Comparison of ENCODE assay signal across 17 mouse cellular contexts in genomic region chr13:25829146-25829924, GRCm38 (mm10).
DNase-seq lines count a peak whose midpoint lies in the region; ATAC-seq and TF ChIP-seq lines count a peak whose summit lies in the region.
"Had no signal": no experiment of that assay in that cellular context is flagged by ENCODE, and none has a peak within 500 bp of the region (broad histone marks: within the 10 kb centered on the region; RNA-seq: fewer than 3 reads in every experiment).

No protein-coding gene starts in this region.

- H3K36me3 ChIP-seq in kidney, embryonic 14.5 days (ENCODE audit: control insufficient read depth, insufficient read depth, low read length): no peaks in the 10 kb centered on the region
- H3K36me3 ChIP-seq in midbrain, embryonic 11.5 days (ENCODE audit: control insufficient read depth, insufficient read depth, low read length): no peaks in the 10 kb centered on the region
- H3K36me3 ChIP-seq in midbrain, embryonic 15.5 days (replicated peaks): no peaks in the 10 kb centered on the region
- H3K36me3 ChIP-seq in intestine, embryonic 15.5 days: no peaks in the 10 kb centered on the region
- no peaks in the 10 kb centered on the region for H3K36me3 ChIP-seq in stomach, postnatal 0 days (ENCODE audit: control insufficient read depth, insufficient read depth, low read length)
- H3K36me3 ChIP-seq: hindbrain, embryonic 13.5 days; neural tube, embryonic 15.5 days had no signal

- no peaks in the 10 kb centered on the region for H3K9me3 ChIP-seq in kidney, embryonic 14.5 days (ENCODE audit: control insufficient read depth, low read length)
- H3K9me3 ChIP-seq in midbrain, embryonic 11.5 days (ENCODE audit: control insufficient read depth, low read length): no peaks in the 10 kb centered on the region
- H3K9me3 ChIP-seq in midbrain, embryonic 15.5 days: no peaks in the 10 kb centered on the region
- no peaks in the 10 kb centered on the region for H3K9me3 ChIP-seq in intestine, embryonic 15.5 days
- H3K9me3 ChIP-seq in stomach, postnatal 0 days (ENCODE audit: control insufficient read depth, low read length): no peaks in the 10 kb centered on the region
- H3K9me3 ChIP-seq: hindbrain, embryonic 13.5 days; neural tube, embryonic 15.5 days had no signal

- peak; percentile 87; the same call in 1 of the 2 replicates for ATAC-seq in kidney, embryonic 14.5 days (ENCODE audit: low FRiP score, low TSS enrichment)
- ATAC-seq in midbrain, embryonic 11.5 days (ENCODE audit: low FRiP score): no peak
- no peak for ATAC-seq in midbrain, embryonic 15.5 days (replicated peaks)
- ATAC-seq in intestine, embryonic 15.5 days: peak; percentile 86
- no peak for ATAC-seq in stomach, postnatal 0 days (ENCODE audit: low FRiP score, low TSS enrichment)
- ATAC-seq: CD4-positive, CD25-positive, alpha-beta regulatory T cell, adult 4 months; forebrain, postnatal 0 days; Patski had no signal

- DNase-seq in kidney, adult 18-20 months: no peak
- DNase-seq in midbrain, embryonic 11.5 days (ENCODE audit: low spot score, missing footprints): peak; percentile 59
- no peak for DNase-seq in stomach, postnatal 0 days (ENCODE audit: low spot score)
- no peak for DNase-seq in adrenal gland, postnatal 36 days
- no peak for DNase-seq in c-Kit-positive CD71-positive TER-119-positive erythroid progenitor cells, embryonic 14.5 days (ENCODE audit: low spot score)
- DNase-seq: adrenal gland, adult 8-10 months; forebrain, postnatal 0 days; layer of hippocampus, adult 9-11 months; liver had no signal

- no peaks in the 10 kb centered on the region for H3K4me1 ChIP-seq in kidney, embryonic 14.5 days (ENCODE audit: control insufficient read depth, insufficient read depth, low read length)
- H3K4me1 ChIP-seq in midbrain, embryonic 11.5 days (ENCODE audit: control insufficient read depth, insufficient read depth, low read length): no peaks in the 10 kb centered on the region
- H3K4me1 ChIP-seq in midbrain, embryonic 15.5 days: no peaks in the 10 kb centered on the region
- H3K4me1 ChIP-seq in intestine, embryonic 15.5 days (replicated peaks): no peaks in the 10 kb centered on the region
- no peaks in the 10 kb centered on the region for H3K4me1 ChIP-seq in stomach, postnatal 0 days (replicated peaks; ENCODE audit: control insufficient read depth, insufficient read depth)
- H3K4me1 ChIP-seq: hindbrain, embryonic 13.5 days; neural tube, embryonic 15.5 days had no signal

- H3K9ac ChIP-seq in kidney, embryonic 14.5 days (ENCODE audit: low read depth, low read length): no peak overlapping the region
- H3K9ac ChIP-seq in midbrain, embryonic 11.5 days (ENCODE audit: low read length): no peak overlapping the region
- H3K9ac ChIP-seq in midbrain, embryonic 15.5 days: no peak overlapping the region
- no peak overlapping the region for H3K9ac ChIP-seq in intestine, embryonic 15.5 days
- no peak overlapping the region for H3K9ac ChIP-seq in stomach, postnatal 0 days (ENCODE audit: low read length)
- H3K9ac ChIP-seq: forebrain, postnatal 0 days; hindbrain, embryonic 13.5 days; neural tube, embryonic 15.5 days had no signal

- no peak overlapping the region for H3K4me2 ChIP-seq in kidney, embryonic 14.5 days (replicated peaks; ENCODE audit: low read depth, low read length)
- no peak overlapping the region for H3K4me2 ChIP-seq in midbrain, embryonic 11.5 days
- H3K4me2 ChIP-seq in midbrain, embryonic 15.5 days: no peak overlapping the region
- H3K4me2 ChIP-seq in intestine, embryonic 15.5 days (replicated peaks): no peak overlapping the region
- no peak overlapping the region for H3K4me2 ChIP-seq in stomach, postnatal 0 days (replicated peaks; ENCODE audit: low read depth)
- H3K4me2 ChIP-seq: hindbrain, embryonic 13.5 days; neural tube, embryonic 15.5 days had no signal

- no peaks in the 10 kb centered on the region for H3K27me3 ChIP-seq in kidney, embryonic 14.5 days (ENCODE audit: control insufficient read depth, insufficient read depth, low read length)
- H3K27me3 ChIP-seq in midbrain, embryonic 11.5 days (ENCODE audit: control insufficient read depth, insufficient read depth, low read length): no peaks in the 10 kb centered on the region
- H3K27me3 ChIP-seq in midbrain, embryonic 15.5 days (replicated peaks): no peaks in the 10 kb centered on the region
- H3K27me3 ChIP-seq in intestine, embryonic 15.5 days (replicated peaks): no peaks in the 10 kb centered on the region
- H3K27me3 ChIP-seq in stomach, postnatal 0 days (ENCODE audit: control insufficient read depth, insufficient read depth, low read length): no peaks in the 10 kb centered on the region
- H3K27me3 ChIP-seq: hindbrain, embryonic 13.5 days; neural tube, embryonic 15.5 days; Patski had no signal

- peak; percentile 18; the same call in 1 of the 2 replicates for TF ChIP-seq CTCF in stomach, postnatal 0 days (IDR thresholded peaks at IDR 0.05; ENCODE audit: low read depth)

- H3K27ac ChIP-seq in kidney, embryonic 14.5 days (ENCODE audit: low read depth, low read length): peak overlapping the region; percentile 45; the same call in 1 of the 2 replicates
- H3K27ac ChIP-seq in midbrain, embryonic 11.5 days (ENCODE audit: low read depth, low read length): no peak overlapping the region
- no peak overlapping the region for H3K27ac ChIP-seq in midbrain, embryonic 15.5 days
- H3K27ac ChIP-seq in intestine, embryonic 15.5 days: peak overlapping the region; percentile 34; the same call in 1 of the 2 replicates
- no peak overlapping the region for H3K27ac ChIP-seq in stomach, postnatal 0 days (replicated peaks)
- H3K27ac ChIP-seq: hindbrain, embryonic 13.5 days; macrophage; neural tube, embryonic 15.5 days had no signal

- WGBS in kidney, embryonic 14.5 days: 49% methylated on average over 8 of the region's 8 CpGs
- 75% methylated on average over 8 of the region's 8 CpGs for WGBS in midbrain, embryonic 11.5 days
- WGBS in midbrain, embryonic 15.5 days: 65% methylated on average over 8 of the region's 8 CpGs
- WGBS in intestine, embryonic 15.5 days: 41% methylated on average over 8 of the region's 8 CpGs
- WGBS in stomach, postnatal 0 days: 39% methylated on average over 8 of the region's 8 CpGs

- no peak for TF ChIP-seq EP300 in stomach, postnatal 0 days (optimal IDR thresholded peaks at IDR 0.05)

- no peak overlapping the region for H3K4me3 ChIP-seq in kidney, embryonic 14.5 days (ENCODE audit: low read length)
- H3K4me3 ChIP-seq in midbrain, embryonic 11.5 days (ENCODE audit: low read depth, low read length): no peak overlapping the region
- H3K4me3 ChIP-seq in midbrain, embryonic 15.5 days: no peak overlapping the region
- no peak overlapping the region for H3K4me3 ChIP-seq in intestine, embryonic 15.5 days (replicated peaks)
- H3K4me3 ChIP-seq in stomach, postnatal 0 days (ENCODE audit: low read depth, low read length): no peak overlapping the region
- H3K4me3 ChIP-seq: hindbrain, embryonic 13.5 days; neural tube, embryonic 15.5 days had no signal

Comparison
In these comparisons a context has a peak if more than half of its experiments do, and no peak if none do; other contexts are left out.
1. ATAC-seq: peak in kidney, embryonic 14.5 days (single experiment) and intestine, embryonic 15.5 days (single experiment); none in midbrain, embryonic 11.5 days (single experiment), midbrain, embryonic 15.5 days (single experiment) and stomach, postnatal 0 days (single experiment).
2. H3K27ac ChIP-seq: peak in kidney, embryonic 14.5 days (single experiment) and intestine, embryonic 15.5 days (single experiment); none in midbrain, embryonic 11.5 days (single experiment), midbrain, embryonic 15.5 days (single experiment) and stomach, postnatal 0 days (single experiment).